Mouse (Mus musculus) thymus, postnatal 14 days (tissue): ENCODE measurements around the gene Rsrc1.

Source experiments
- DNase-seq: peaks from one replicate; pipeline ENCODE4 v3.0.0; 2021

Gene Rsrc1

DNA sequence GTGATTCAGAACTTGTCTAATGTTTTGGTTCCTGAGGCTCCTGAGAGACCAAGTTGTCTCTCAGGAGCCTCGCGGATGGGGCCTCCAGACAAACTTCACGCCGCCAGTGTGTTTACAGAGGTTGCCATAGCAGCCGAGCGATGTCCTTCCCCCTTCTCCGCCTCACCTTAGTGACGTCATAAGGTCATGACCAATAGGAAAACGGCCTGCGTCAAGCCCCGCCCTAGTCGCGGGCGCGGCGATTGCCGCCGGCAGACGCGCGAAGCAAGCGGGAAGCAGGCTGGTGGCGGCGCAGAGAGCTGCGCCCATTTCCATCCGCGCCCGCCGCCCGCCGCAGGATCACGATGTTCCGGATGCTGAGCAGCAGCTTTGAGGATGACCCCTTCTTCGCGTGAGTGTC, 392.7 kb downstream of the Rsrc1 start, which contains the start of gene Mlf1:
Gene Mlf1 (plus strand): TSS at position 226 of the 400 bp plus-strand sequence.
- DNase-seq: peak; percentile 90

GRCm38 (mm10) chr3:67374360-67374778, 393.2 kb downstream of the Rsrc1 start:
- no peak for DNase-seq

GRCm38 (mm10) chr3:67375063-67375462, 393.9 kb downstream of the Rsrc1 start, which contains the start of gene Gm17402:
Gm17402 (minus strand) TSS chr3:67375163.
- no peak for DNase-seq

GRCm38 (mm10) chr3:67378215-67378614, 397.0 kb downstream of the Rsrc1 start:
- no peak for DNase-seq
